Mouse (Mus musculus): ENCODE measurements around the gene Npcd.

Gene Npcd

GRCm38 (mm10) chr15:79800701-79801100 lies 33.3 kb downstream of the Npcd start:
- ChIA-PET CTCF (no interaction called here), POLR2A (no interaction called here)

DNA sequence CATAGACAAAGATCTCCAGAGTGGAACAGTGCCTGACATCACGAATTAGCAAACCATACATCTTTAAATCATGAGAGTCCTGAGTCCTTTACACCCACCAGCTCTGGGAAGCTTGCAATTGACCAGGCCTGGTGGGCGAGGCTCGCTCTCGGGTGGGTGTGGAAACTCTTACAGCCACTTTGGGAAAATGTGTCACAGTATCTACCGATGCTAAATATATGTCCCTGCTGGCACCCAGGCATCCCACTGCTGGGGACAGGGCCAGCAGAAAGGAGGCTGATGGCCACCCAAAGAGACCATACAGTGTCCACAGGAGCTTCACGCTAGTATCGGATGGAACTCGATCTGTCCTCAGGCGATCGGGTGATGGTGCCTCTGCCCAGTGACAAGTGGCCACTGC lies 35.4 kb downstream of the Npcd start:
- POLR2A ChIA-PET: interaction anchor here in 2 of 4 experiments (0.9 to 1.8 kb wide), 5 partner anchors 10 to 80 kb away, joined by 3 to 4 read pairs (median 4); no protein-coding TSS in a partner anchor

DNA sequence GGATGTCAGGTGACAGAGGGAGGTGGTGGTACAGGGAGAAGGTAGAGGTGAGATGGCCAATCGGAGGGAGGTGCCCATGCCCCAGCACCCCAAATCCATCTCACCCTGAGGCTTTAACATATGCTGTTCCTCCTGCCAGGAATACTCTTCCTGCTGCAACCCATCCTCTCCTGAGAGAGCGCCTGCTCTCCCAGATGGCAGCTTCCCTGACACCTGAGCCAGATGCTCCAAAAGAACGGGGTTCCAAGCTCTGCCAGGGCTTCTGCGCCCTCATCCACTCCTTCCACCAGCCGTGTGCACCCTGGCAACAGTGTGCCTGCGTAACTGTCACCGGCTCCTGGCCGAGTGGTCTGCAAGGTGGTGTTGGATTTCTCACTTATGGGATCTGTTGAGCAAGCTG lies 36.4 kb downstream of the Npcd start:
- ChIA-PET POLR2A (interaction anchor here in 2 of 4 experiments (0.5 to 1.8 kb wide), 6 partner anchors 10 to 587 kb away, joined by 3 to 4 read pairs (median 4); partner anchors contain the start of gene Cbx7 (in 1 of the 2)), CTCF (interaction anchor here in 2 of 4 experiments (0.5 to 1.0 kb wide), 3 partner anchors 50 to 1375 kb away, joined by 3 to 10 read pairs (median 3); no protein-coding TSS in a partner anchor)

More for the DNA sequence above, 35.4 kb downstream of the Npcd start:
- CTCF ChIA-PET: interaction anchor here in 1 of 4 experiments (0.8 to 1.0 kb wide), 2 partner anchors 9 to 51 kb away, joined by 3 read pairs; no protein-coding TSS in a partner anchor

- ChIA-PET CTCF (no interaction called here), POLR2A (interaction anchor here in 3 of 4 experiments (0.5 to 1.8 kb wide), 4 partner anchors 81 to 587 kb away, joined by 3 to 4 read pairs (median 4); partner anchors contain the start of gene Cbx7 (in 1 of the 3))
These were observed 36.9 kb downstream of the Npcd start for GRCm38 (mm10) chr15:79797096-79797495.

DNA sequence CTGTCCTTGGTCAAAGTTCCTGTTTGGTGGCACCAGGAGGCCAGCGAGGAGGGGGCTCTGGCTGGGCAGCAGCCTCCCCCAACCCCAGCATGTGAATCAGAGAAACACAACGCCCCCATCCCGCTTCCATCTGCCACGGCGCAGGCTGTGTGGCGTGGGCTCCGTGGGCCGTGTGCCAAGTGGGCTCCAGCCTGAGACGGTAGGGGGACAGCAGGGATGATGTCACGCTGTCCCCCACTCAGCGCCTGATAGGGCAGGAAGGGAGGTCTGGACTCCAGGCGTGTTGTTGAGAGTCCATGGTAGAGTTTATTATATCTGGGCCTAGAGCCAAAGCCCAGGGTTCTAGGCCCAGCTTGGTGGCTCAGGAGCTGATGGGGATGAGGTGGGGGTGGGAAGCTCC lies 37.8 kb downstream of the Npcd start:
- ChIA-PET CTCF (interaction anchor here in 1 of 4 experiments (0.6 kb wide), 1 partner anchor 12 kb away, joined by 3 read pairs; no protein-coding TSS in a partner anchor), POLR2A (interaction anchor here in 3 of 4 experiments (0.5 to 4.3 kb wide), 5 partner anchors 8 to 202 kb away, joined by 3 to 26 read pairs (median 4); partner anchors contain the start of gene Nptxr (in 1 of the 3))

- ChIA-PET CTCF (interaction anchor here in 3 of 4 experiments (0.6 to 3.6 kb wide), 13 partner anchors 9 to 80 kb away, joined by 3 to 11 read pairs (median 4); no protein-coding TSS in a partner anchor), POLR2A (interaction anchor here in 3 of 4 experiments (0.5 to 4.3 kb wide), 27 partner anchors 9 to 287 kb away, joined by 3 to 26 read pairs (median 3); partner anchors contain the start of genes Nptxr (in 2 of the 3), Cbx7 (in 1 of the 3), Cby1 (in 1 of the 3) and Ddx17 (in 1 of the 3))
These were observed 39.9 kb downstream of the Npcd start for GRCm38 (mm10) chr15:79794173-79794572.

- POLR2A ChIA-PET: interaction anchor here in 3 of 4 experiments (0.7 to 4.3 kb wide), 27 partner anchors 9 to 464 kb away, joined by 3 to 26 read pairs (median 5); partner anchors contain the start of genes Nptxr (in 2 of the 3), Cbx7 (in 1 of the 3), Gtpbp1 (in 1 of the 3) and Josd1 (in 1 of the 3)
- CTCF ChIA-PET: interaction anchor here in 2 of 4 experiments (0.9 to 3.6 kb wide), 11 partner anchors 11 to 212 kb away, joined by 3 to 11 read pairs (median 5); partner anchors contain the start of genes Cbx6 (in 1 of the 2), Cby1 (in 1 of the 2), Fam227a (in 1 of the 2) and Npcd (in 1 of the 2)
These were observed 41.0 kb downstream of the Npcd start for GRCm38 (mm10) chr15:79793076-79793475.

- CTCF ChIA-PET: interaction anchor here (0.5 to 3.6 kb wide), 25 partner anchors 8 to 315 kb away, joined by 3 to 11 read pairs (median 4); partner anchors contain the start of genes Cbx6 (in 1 of the 4), Cby1 (in 1 of the 4), Fam227a (in 1 of the 4) and Npcd (in 1 of the 4)
- POLR2A ChIA-PET: interaction anchor here (0.5 to 4.3 kb wide), 51 partner anchors 9 to 805 kb away, joined by 3 to 26 read pairs (median 4); partner anchors contain the start of genes Nptxr (in 2 of the 4), Atf4 (in 1 of the 4), Cbx7 (in 1 of the 4) and Cby1 (in 1 of the 4)
These were observed 41.6 kb downstream of the Npcd start for GRCm38 (mm10) chr15:79792455-79792854.

GRCm38 (mm10) chr15:79791502-79791901 lies 42.5 kb downstream of the Npcd start:
- ChIA-PET CTCF (interaction anchor here in 2 of 4 experiments (1.1 to 3.6 kb wide), 8 partner anchors 17 to 133 kb away, joined by 4 to 11 read pairs (median 7); partner anchors contain the start of genes Cby1 (in 1 of the 2) and Fam227a (in 1 of the 2)), POLR2A (interaction anchor here (0.5 to 2.4 kb wide), 16 partner anchors 12 to 292 kb away, joined by 3 to 15 read pairs (median 4); partner anchors contain the start of genes Cby1 (in 1 of the 4), Fam227a (in 1 of the 4), Gtpbp1 (in 1 of the 4) and Nptxr (in 1 of the 4))

GRCm38 (mm10) chr15:79790905-79791304 lies 43.1 kb downstream of the Npcd start:
- POLR2A ChIA-PET: interaction anchor here in 2 of 4 experiments (0.7 to 2.4 kb wide), 4 partner anchors 12 to 140 kb away, joined by 3 to 15 read pairs (median 4); partner anchors contain the start of gene Nptxr (in 1 of the 2)

DNA sequence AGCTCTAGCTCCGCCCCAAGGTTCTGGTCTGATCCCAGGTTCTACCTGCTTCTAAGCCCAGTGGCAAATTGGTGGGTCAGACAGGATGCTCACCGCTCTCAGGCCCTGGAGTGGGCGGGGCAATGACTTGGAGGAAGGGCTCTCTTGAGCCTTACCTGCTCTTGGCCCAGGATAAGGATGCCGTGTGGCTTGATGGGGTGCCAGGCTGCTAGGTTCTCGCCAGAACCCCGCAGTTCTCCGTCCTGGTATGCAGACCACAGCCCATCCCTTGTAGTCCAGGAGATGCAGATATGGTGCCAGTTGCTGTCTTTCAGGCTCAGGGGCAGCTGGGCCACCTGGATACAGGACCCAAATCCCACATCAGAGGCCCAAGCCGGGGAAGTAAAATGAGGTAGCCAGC lies 43.9 kb downstream of the Npcd start:
- CTCF ChIA-PET: interaction anchor here in 2 of 4 experiments (0.8 to 1.0 kb wide), 2 partner anchors 37 kb away, joined by 3 read pairs; no protein-coding TSS in a partner anchor
- POLR2A ChIA-PET: interaction anchor here in 1 of 4 experiments (0.6 kb wide), 1 partner anchor 226 kb away, joined by 15 read pairs; no protein-coding TSS in a partner anchor

More at GRCm38 (mm10) chr15:79790905-79791304, 43.1 kb downstream of the Npcd start:
- CTCF ChIA-PET: interaction anchor here in 3 of 4 experiments (0.8 to 3.6 kb wide), 4 partner anchors 38 to 43 kb away, joined by 3 to 11 read pairs (median 8); no protein-coding TSS in a partner anchor

GRCm38 (mm10) chr15:79787815-79788214 lies 46.2 kb downstream of the Npcd start:
- ChIA-PET POLR2A (interaction anchor here in 2 of 4 experiments (0.6 to 0.7 kb wide), 2 partner anchors 96 to 146 kb away, joined by 3 to 4 read pairs; no protein-coding TSS in a partner anchor), CTCF (interaction anchor here in 1 of 4 experiments (0.5 to 0.8 kb wide), 2 partner anchors 10 to 907 kb away, joined by 3 read pairs; no protein-coding TSS in a partner anchor)

DNA sequence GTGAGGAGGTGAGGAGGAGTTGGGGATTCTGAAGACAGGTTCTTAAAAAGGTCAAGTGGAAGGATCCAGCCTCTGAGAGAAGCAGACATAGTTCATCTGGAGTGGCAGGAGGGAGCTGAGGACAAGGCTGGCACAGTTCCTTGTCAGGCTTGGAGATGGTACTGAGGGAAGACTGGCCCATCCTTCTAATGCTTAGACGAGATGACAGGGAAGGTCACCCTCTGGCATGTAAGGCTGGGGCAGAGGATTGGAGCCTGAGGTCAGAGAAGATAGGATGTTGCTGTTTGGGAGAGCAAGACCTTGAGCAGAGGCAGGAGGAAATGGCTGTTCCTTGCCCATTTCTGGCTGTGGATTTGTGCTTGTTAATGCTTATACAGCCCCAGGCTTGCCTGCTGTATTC lies 49.0 kb downstream of the Npcd start:
- CTCF ChIA-PET: interaction anchor here in 2 of 4 experiments (0.6 to 2.3 kb wide), 8 partner anchors 11 to 484 kb away, joined by 3 to 10 read pairs (median 5); partner anchors contain the start of gene Fam227a (in 1 of the 2)

DNA sequence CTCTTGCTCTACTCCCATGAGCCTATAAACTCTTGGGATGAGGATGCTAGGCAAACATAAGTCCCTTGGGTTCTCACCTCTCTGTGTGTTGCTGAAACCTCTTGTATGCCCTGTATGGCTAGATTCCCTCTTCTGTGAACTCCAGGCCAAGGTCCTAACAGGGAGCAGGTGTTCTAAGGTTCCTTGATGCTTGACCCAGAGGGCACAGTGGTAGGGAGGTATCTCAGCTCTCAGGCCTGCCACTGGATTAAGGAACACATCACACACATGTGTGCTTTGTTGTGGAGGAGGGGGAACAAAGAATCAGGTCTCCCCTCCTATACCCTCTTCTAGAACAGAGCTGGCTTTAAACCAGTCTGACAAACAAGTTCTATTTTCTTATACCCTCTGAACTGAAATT lies 56.3 kb downstream of the Npcd start, which contains the start of gene Dnal4:
Gene Dnal4, minus strand, starts transcription at position 101 of the 400 bp plus-strand sequence.
- POLR2A ChIA-PET: interaction anchor here in 2 of 4 experiments (1.0 to 1.7 kb wide), 6 partner anchors 9 to 46 kb away, joined by 3 to 5 read pairs (median 3); no protein-coding TSS in a partner anchor
- CTCF ChIA-PET: interaction anchor here in 1 of 4 experiments (0.6 kb wide), 1 partner anchor 10 kb away, joined by 3 read pairs; no protein-coding TSS in a partner anchor

More for the DNA sequence above, 49.0 kb downstream of the Npcd start:
- POLR2A ChIA-PET: interaction anchor here in 2 of 4 experiments (0.8 to 1.9 kb wide), 3 partner anchors 10 to 37 kb away, joined by 3 to 6 read pairs (median 4); no protein-coding TSS in a partner anchor

DNA sequence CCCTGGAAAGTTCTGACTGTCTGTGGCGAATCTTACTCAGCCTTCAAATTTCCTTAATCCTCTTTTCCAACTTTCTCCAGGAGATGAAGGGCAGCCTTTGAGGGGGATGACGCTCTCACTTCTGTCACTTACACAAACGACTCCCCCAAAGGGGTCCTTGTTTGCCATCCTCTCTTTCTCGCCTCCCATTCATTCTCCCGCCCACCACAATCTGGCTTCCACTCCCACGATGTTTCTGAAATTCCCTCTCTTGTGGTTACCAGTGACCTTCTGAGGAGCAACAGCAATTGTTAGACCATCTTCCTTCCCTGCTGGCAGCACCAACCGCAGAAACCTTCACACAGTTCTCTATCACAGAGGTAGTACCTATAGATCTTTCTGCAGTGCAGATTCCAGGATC lies 58.4 kb downstream of the Npcd start:
- ChIA-PET CTCF (interaction anchor here in 2 of 4 experiments (0.6 to 1.0 kb wide), 2 partner anchors 17 to 22 kb away, joined by 3 to 4 read pairs; no protein-coding TSS in a partner anchor), POLR2A (interaction anchor here (0.5 to 3.0 kb wide), 22 partner anchors 8 to 300 kb away, joined by 3 to 24 read pairs (median 4); partner anchors contain the start of genes Gtpbp1 (in 2 of the 4), Cbx7 (in 1 of the 4), Cby1 (in 1 of the 4) and Fam227a (in 1 of the 4))

- ChIA-PET CTCF (interaction anchor here (0.5 to 2.1 kb wide), 19 partner anchors 9 to 317 kb away, joined by 3 to 10 read pairs (median 4); partner anchors contain the start of gene Syngr1 (in 1 of the 4)), POLR2A (interaction anchor here (0.5 to 3.0 kb wide), 58 partner anchors 8 to 482 kb away, joined by 3 to 24 read pairs (median 4); partner anchors contain the start of genes Gtpbp1 (in 2 of the 4), Atf4 (in 1 of the 4), Cbx6 (in 1 of the 4) and Cbx7 (in 1 of the 4))
These were observed 59.7 kb downstream of the Npcd start for GRCm38 (mm10) chr15:79774117-79775027.
